Mouse (Mus musculus) bone marrow, adult 2 months (tissue): ENCODE data around the gene Gpr89. TPM values are rescaled to one million over a fixed set of nuclear protein-coding genes. Genes with fewer than 3 reads are reported as not detected.

Experiments
- H3K27ac ChIP-seq: fragments of 200-500 bp; 2 replicates; pipeline ENCODE4 v1.5.1; 2012; ENCODE audit warnings: low read depth, mild to moderate bottlenecking, control low read depth, inconsistent platforms, low read length; ENCODE audit not compliant: control insufficient read depth, poor library complexity, insufficient read depth
- H3K4me1 ChIP-seq: fragments of 200-500 bp; 2 replicates; pipeline ENCODE4 v1.6.1; 2011; ENCODE audit warnings: low read length; ENCODE audit not compliant: control insufficient read depth, insufficient read depth
- H3K4me3 ChIP-seq: fragments of 200-500 bp; replicated peaks from 2 replicates; pipeline ENCODE3; 2011; ENCODE audit warnings: mild to moderate bottlenecking, low read depth, low read length, control low read depth; ENCODE audit not compliant: control insufficient read depth
- CTCF ChIP-seq: fragments of 200-500 bp; IDR thresholded peaks from 2 replicates; pipeline ENCODE4 v1.5.1; 2011; ENCODE audit warnings: low read length, control low read depth; ENCODE audit not compliant: control insufficient read depth, insufficient read depth
- POLR2A ChIP-seq: fragments of 200-500 bp; IDR thresholded peaks from 2 replicates; pipeline ENCODE4 v1.6.1; 2011; ENCODE audit warnings: low read depth, mild to moderate bottlenecking, control low read depth, low read length, borderline replicate concordance; ENCODE audit not compliant: control insufficient read depth
- WGBS: fragments of 180-500 bp; shearing (Covaris S2); methylation state at CpG from one replicate; pipeline ENCODE4 v1.1.7; 2018; 5-methylcytosine and 5-hydroxymethylcytosine counted together
- polyA plus RNA-seq: library from polyadenylated mRNA; stranded (reverse); fragments of >200 nt; gene quantifications from 2 replicates; pipeline ENCODE4 v1.2.4, GENCODE M21; 2011; ENCODE audit warnings: low replicate concordance; ENCODE audit not compliant: missing spikeins, insufficient read depth, insufficient read length

The Gpr89 gene
- 5.1 and 8.8 TPM in 2 replicates for polyA plus RNA-seq

DNA sequence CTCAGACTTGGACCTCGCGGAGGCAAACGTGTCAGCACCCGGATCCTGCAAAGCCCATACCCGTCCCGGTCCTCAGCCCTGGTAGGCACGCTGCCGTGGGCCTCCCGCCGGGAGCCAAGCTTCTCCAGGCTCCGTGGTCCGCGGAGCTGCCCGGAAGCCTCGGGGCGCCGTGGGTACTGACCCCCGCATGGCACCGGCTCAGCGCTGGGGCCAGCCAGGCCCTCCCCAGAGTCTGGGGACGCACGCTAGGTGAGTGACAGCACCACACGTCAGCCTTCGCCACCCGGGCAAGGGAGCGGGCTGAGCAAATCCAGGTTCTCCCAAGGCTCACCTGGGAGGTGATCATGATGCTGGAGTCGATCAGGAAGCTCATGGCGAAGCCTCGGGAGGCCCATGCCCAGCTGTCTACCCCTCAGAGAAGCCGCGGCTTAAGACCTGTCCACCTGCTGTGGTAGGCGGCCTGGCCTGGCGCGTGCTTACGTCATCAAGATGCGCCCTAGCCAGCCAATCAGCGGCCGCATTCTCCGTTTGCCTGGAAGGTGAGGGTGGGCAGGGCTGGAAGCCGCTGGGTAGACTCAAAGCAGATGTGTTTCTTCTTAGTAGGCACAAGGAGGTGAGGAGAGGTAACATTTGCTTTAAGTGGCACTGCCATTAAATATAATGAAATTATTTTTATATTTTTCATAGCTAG is at the start of gene Gpr89:
Gpr89 (minus strand) TSS at position 496 of the 691 bp plus-strand sequence.
- Histone ChIP-seq H3K27ac (peak within 1 kb of the TSS; percentile 1; the same call in 1 of the 2 replicates), H3K4me3 (peak within 1 kb of the TSS; percentile 95), H3K4me1 (no peaks in the 10 kb centered on the region; the same call in 1 of the 2 replicates)
- under 1% methylated on average over 40 of the region's 40 CpGs for WGBS
- TF ChIP-seq POLR2A: peak; percentile 71
- no peak for TF ChIP-seq CTCF

GRCm38 (mm10) chr3:96953489-96954233 is 48.5 kb upstream of the Gpr89 start:
- Histone ChIP-seq H3K4me1 (no peaks in the 10 kb centered on the region; the same call in 1 of the 2 replicates), H3K4me3 (no peak overlapping the region), H3K27ac (no peak overlapping the region)
- TF ChIP-seq POLR2A: no peak
- no peak for TF ChIP-seq CTCF
- WGBS: 54% methylated on average over 14 of the region's 14 CpGs

DNA sequence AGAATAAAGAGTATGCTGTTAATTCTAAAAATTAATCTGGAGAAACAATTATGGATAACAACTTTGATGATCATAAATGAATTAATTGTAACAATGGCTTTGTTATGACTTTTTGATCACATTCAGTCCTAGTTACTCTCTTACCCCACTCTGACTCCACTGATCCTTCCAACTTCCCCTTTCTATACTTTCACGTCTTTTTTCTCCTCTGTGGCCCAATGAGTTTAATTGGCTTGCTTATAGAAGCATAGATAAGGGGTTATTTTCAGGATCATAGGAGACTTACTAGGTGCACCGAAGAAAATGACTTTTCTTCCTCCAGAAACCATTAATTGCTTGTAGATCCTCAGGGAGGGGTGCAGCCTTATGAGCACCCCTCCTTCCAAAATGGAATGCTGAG is 37.6 kb upstream of the Gpr89 start:
- 39% methylated on average over 2 of the region's 2 CpGs for WGBS
- Histone ChIP-seq H3K4me1 (no peaks in the 10 kb centered on the region), H3K4me3 (no peak overlapping the region), H3K27ac (no peak overlapping the region)
- TF ChIP-seq POLR2A (no peak), CTCF (no peak)

- Histone ChIP-seq H3K4me3 (no peak overlapping the region), H3K27ac (no peak overlapping the region), H3K4me1 (no peaks in the 10 kb centered on the region)
- TF ChIP-seq CTCF (peak; percentile 90), POLR2A (no peak)
- 7% methylated on average over 11 of the region's 11 CpGs for WGBS
Measured at GRCm38 (mm10) chr3:96938738-96939137, 33.6 kb upstream of the Gpr89 start.

DNA sequence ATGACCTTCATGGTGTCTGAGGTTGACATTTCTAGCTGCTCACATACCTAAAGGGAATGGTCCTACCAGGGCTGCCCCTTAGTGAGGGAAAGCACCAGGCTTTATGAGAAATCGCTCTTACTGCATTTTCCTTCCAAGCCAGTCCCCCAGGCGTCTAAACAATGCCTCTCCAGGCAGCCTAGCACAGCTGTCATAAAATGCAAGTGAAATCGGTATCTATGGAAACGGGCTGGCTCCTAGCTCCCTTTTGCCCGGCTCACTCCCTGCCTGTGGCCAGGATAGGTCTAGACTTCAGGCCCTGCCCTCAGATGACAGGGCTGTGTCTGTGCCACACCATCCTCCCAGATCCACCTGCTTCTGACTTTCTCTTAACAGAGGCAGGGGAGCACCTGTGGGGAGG is 32.5 kb upstream of the Gpr89 start:
- no peaks in the 10 kb centered on the region for H3K4me1 ChIP-seq
- TF ChIP-seq CTCF (no peak), POLR2A (no peak)
- 50% methylated on average over 5 of the region's 5 CpGs for WGBS
- H3K27ac ChIP-seq: no peak overlapping the region
- H3K4me3 ChIP-seq: no peak overlapping the region

- 5% methylated on average over 6 of the region's 6 CpGs for WGBS
- TF ChIP-seq POLR2A (no peak), CTCF (peak; percentile 32; the same call in 1 of the 2 replicates)
- Histone ChIP-seq H3K4me1 (no peaks in the 10 kb centered on the region), H3K4me3 (no peak overlapping the region), H3K27ac (no peak overlapping the region)
Measured at GRCm38 (mm10) chr3:96936241-96936640, 31.1 kb upstream of the Gpr89 start.

DNA sequence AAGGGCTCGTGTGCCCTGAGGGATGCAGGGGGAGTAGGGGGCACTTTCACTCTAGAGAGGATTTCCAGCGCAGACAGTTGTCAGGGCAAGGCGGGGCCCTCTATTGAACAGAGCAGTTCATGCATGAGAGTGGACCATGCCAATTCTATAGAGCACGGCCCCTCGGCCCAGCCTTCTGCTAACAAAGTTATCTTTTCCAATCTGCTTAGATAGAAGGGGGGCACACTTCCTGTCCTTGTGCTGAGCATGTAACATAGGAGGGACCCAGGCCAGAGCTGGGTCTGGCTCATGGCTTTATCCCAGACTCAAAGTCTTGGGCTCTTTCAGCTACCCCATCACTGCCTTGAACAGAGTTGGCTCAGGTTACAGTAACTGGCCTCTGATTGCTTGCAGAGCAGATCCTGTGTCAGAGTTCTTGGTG is 26.1 kb upstream of the Gpr89 start:
- WGBS: 63% methylated on average over 5 of the region's 5 CpGs

DNA sequence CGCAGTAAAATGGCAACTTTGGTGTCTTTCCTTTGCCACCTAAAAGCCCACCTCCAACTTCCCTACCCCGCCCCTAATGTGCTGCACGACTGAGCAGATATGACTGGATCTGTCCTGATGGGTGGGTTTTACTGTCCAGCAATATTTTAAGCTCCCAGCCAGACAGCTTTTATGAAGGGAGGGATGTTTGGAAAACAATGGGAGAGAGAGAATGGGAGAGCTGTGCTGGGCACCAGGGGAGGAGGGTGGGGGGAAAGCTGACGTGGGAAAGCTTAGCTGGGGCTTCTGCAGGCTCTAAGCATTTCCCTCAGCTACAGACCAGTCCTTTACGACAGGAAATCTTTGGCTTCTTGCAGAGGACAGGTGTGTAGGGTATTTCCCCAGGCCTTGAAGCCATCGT is 20.8 kb upstream of the Gpr89 start, which contains the start of gene Gja8:
Gja8 (minus strand) TSS at position 101 of the 400 bp plus-strand sequence.
- no peak within 1 kb of the TSS for H3K4me3 ChIP-seq
- H3K4me1 ChIP-seq: no peaks in the 10 kb centered on the region
- H3K27ac ChIP-seq: no peak within 1 kb of the TSS
- WGBS: 64% methylated on average over 6 of the region's 6 CpGs
- TF ChIP-seq CTCF (no peak), POLR2A (no peak)

More for the DNA sequence above, 26.1 kb upstream of the Gpr89 start:
- TF ChIP-seq POLR2A (no peak), CTCF (no peak)
- H3K4me1 ChIP-seq: no peaks in the 10 kb centered on the region
- H3K4me3 ChIP-seq: no peak overlapping the region
- H3K27ac ChIP-seq: no peak overlapping the region

- H3K27ac ChIP-seq: no peak overlapping the region
- H3K4me1 ChIP-seq: no peaks in the 10 kb centered on the region
- 71% methylated on average over 4 of the region's 4 CpGs for WGBS
- no peak for TF ChIP-seq POLR2A
- H3K4me3 ChIP-seq: no peak overlapping the region
Measured at GRCm38 (mm10) chr3:96924631-96925030, 19.5 kb upstream of the Gpr89 start.
